Mouse (Mus musculus) embryonic fibroblast, embryonic 13.5 days (primary cell): ENCODE data around the gene Rab13.

Source experiments
- CTCF ChIP-seq: IDR thresholded peaks from 2 replicates; pipeline ENCODE4 v1.5.1; 2011; ENCODE audit warnings: mild to moderate bottlenecking, control low read depth, low read length, moderate library complexity, borderline replicate concordance; ENCODE audit not compliant: insufficient read depth
- POLR2A ChIP-seq: IDR thresholded peaks from 2 replicates; pipeline ENCODE4 v1.6.1; 2011; ENCODE audit warnings: low read depth, mild to moderate bottlenecking, control low read depth, low read length, moderate library complexity

GRCm38 (mm10) chr3:90275286-90275685 is 61.8 kb downstream of the Rab13 start:
- TF ChIP-seq CTCF = no peak
- TF ChIP-seq POLR2A = no peak
